Mouse (Mus musculus) heart, embryonic 11.5 days (tissue): ENCODE measurements around the gene Ninj2. TPM values are rescaled to one million over a fixed set of nuclear protein-coding genes. Genes with fewer than 3 reads are reported as not detected.

ENCODE experiments used
- ATAC-seq: fragments of 200-750 bp; cut with Nextera tagmentation; replicated peaks from 2 replicates; pipeline ENCODE4 v1.8.0; 2017; ENCODE audit warnings: moderate library complexity; ENCODE audit not compliant: insufficient number of reproducible peaks, low FRiP score, low TSS enrichment
- H3K27ac ChIP-seq: fragments of 300-500 bp; sonication (generic); 2 replicates; pipeline ENCODE4 v1.5.1; 2014; ENCODE audit warnings: mild to moderate bottlenecking, low read depth, low read length
- H3K27me3 ChIP-seq: fragments of 300-500 bp; sonication (generic); 2 replicates; pipeline ENCODE4 v1.6.1; 2014; ENCODE audit warnings: mild to moderate bottlenecking, low read length, mixed read lengths; ENCODE audit not compliant: control insufficient read depth, insufficient read depth
- H3K36me3 ChIP-seq: fragments of 300-500 bp; sonication (generic); 2 replicates; pipeline ENCODE4 v1.6.1; 2014; ENCODE audit warnings: mild to moderate bottlenecking, low read length, moderate library complexity, mixed read lengths; ENCODE audit not compliant: control insufficient read depth, insufficient read depth
- H3K4me1 ChIP-seq: fragments of 300-500 bp; sonication (generic); 2 replicates; pipeline ENCODE4 v1.6.1; 2014; ENCODE audit warnings: low read length; ENCODE audit not compliant: control insufficient read depth, insufficient read depth
- H3K4me2 ChIP-seq: fragments of 300-500 bp; sonication (generic); 2 replicates; pipeline ENCODE4 v1.6.1; 2014; ENCODE audit warnings: mild to moderate bottlenecking, moderate library complexity
- H3K4me3 ChIP-seq: fragments of 300-500 bp; sonication (generic); 2 replicates; pipeline ENCODE4 v1.5.1; 2014; ENCODE audit warnings: low read depth, low read length
- H3K9ac ChIP-seq: fragments of 300-500 bp; sonication (generic); 2 replicates; pipeline ENCODE4 v1.6.1; 2014; ENCODE audit warnings: mild to moderate bottlenecking, low read depth, low read length, moderate library complexity
- H3K9me3 ChIP-seq: fragments of 300-500 bp; sonication (generic); replicated peaks from 2 replicates; pipeline ENCODE4 v1.6.1; 2016; ENCODE audit warnings: low read length; ENCODE audit not compliant: control insufficient read depth
- WGBS: fragments of 180-500 bp; shearing (Covaris S2); extraction: QIAGEN DNeasy Blood & Tissue Kit; methylation state at CpG from one replicate; pipeline ENCODE4 v1.1.7; 2014; ENCODE audit not compliant: insufficient replicate concordance; 5-methylcytosine and 5-hydroxymethylcytosine counted together
- polyA plus RNA-seq: library from polyadenylated mRNA; unstranded; fragments of >200 nt; fragmentation: Nextera tagmentation; extraction: Ambion mirVana; gene quantifications from 2 replicates; pipeline ENCODE4 v1.2.1, GENCODE M21; 2014

The Ninj2 gene
- polyA plus RNA-seq, 1 experiment from 2014 or later: not detected

DNA sequence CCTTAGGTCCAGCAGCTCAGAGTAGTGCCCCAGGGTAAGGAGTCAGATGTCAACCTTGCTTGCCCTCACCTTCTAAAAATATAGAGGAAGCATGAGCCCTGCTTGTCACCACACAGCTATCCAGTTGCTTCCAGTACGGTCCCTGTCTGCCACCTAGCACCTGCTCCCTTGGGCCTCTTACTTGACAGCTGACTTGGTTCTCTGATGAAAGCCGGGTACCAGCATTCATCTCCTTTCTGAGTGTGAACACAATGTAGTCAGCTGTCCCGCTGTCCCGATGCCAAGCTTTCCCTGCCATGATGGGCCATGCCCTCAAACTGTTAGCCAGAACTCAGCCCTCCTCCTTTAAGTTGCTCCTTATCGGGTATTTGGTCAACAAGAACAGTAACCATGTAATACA lies 89.0 kb downstream of the Ninj2 start:
- Histone ChIP-seq H3K27me3 (no peaks in the 10 kb centered on the region), H3K4me2 (no peak overlapping the region), H3K4me1 (peaks cover 23% of the 10 kb centered on the region), H3K9ac (no peak overlapping the region), H3K4me3 (no peak overlapping the region), H3K36me3 (no peaks in the 10 kb centered on the region), H3K9me3 (no peaks in the 10 kb centered on the region), H3K27ac (no peak overlapping the region)
- no peak for ATAC-seq
- WGBS: 56% methylated on average over 5 of the region's 5 CpGs

DNA sequence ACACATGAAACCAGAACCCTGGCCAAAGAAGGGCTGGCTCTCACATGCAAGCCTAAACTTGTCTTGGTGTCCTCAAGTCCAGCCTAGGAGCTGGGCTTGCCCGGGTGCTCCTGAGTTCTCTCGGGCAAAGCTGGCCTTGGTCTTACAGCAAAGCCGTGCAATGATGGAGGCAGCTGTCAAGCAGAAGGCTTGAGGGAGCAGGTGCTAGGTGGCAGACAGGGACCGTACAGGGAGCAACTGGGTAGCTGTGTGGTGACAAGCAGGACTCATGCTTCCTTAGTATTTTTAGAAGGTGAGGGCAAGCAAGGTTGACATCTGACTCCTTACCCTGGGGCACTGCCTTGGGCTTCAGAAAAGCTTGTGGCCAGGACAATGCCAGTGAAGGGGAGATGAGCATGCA lies 90.6 kb downstream of the Ninj2 start:
- WGBS: 71% methylated on average over 4 of the region's 4 CpGs
- Histone ChIP-seq H3K27ac (no peak overlapping the region), H3K36me3 (no peaks in the 10 kb centered on the region), H3K9ac (no peak overlapping the region), H3K4me3 (no peak overlapping the region), H3K4me1 (peaks cover 38% of the 10 kb centered on the region), H3K9me3 (no peaks in the 10 kb centered on the region), H3K4me2 (no peak overlapping the region), H3K27me3 (no peaks in the 10 kb centered on the region)
- no peak for ATAC-seq

DNA sequence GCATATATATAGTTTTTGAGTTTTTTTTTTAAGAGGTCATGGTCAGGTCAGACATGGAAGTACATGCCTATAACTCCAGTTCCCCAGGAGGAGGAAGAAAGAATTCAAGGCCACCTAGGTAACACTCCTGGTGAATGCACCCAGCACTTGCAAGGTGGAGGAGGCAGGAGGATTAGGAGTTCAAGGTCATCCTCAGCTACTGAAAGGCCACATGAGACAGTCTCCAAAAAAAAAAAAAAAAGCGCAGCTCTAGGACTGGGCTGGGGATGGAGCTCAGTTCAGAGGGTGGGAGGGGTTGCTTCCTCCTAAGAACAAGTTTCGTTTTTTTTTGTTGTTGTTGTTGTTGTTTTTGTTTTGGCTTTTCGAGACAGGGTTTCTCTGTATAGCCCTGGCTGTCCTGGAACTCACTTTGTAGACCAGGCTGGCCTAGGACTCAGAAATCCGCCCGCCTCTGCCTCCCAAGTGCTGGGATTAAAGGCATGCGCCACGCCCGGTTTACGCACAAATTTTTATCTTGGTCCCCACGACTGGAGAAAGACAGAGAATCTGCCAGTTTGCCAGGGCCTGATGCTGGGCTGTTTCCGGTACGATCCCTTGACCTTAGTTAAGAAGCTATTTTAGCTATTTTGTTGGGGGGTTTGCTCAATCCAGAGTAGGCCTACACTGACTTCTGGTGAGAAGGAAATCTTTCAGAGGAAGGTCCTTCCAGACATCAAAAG lies 92.0 kb downstream of the Ninj2 start:
- Histone ChIP-seq H3K4me2 (no peak overlapping the region), H3K36me3 (no peaks in the 10 kb centered on the region), H3K27me3 (no peaks in the 10 kb centered on the region), H3K27ac (peak overlapping the region; percentile 36; the same call in 1 of the 2 replicates), H3K4me1 (peaks cover 36% of the 10 kb centered on the region), H3K9ac (no peak overlapping the region), H3K4me3 (no peak overlapping the region), H3K9me3 (no peaks in the 10 kb centered on the region)
- no peak for ATAC-seq
- WGBS: 84% methylated on average over 12 of the region's 12 CpGs

DNA sequence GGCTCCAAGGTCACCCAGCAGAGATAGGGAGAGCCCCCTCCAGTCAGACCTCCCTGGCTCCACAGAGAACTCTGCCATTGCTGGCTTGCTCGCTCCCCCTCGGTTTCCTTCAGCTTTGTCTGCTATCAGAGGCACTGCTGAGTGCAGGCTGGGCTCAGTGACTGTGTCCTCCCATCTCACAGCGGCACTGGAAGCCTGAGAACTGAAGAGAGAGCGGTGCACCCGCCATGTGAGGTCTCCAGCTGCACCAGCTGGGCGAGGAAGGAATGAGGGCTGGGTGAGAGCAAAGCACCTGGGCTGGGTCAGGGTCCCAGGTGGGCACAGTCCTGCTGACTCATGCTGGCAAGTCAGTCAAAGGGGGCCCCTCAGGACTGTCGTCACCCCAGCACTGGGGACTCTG lies 92.6 kb downstream of the Ninj2 start:
- H3K4me1 ChIP-seq: peaks cover 36% of the 10 kb centered on the region
- no peaks in the 10 kb centered on the region for H3K36me3 ChIP-seq
- no peaks in the 10 kb centered on the region for H3K27me3 ChIP-seq
- H3K4me2 ChIP-seq: no peak overlapping the region
- no peaks in the 10 kb centered on the region for H3K9me3 ChIP-seq
- no peak for ATAC-seq
- 35% methylated on average over 7 of the region's 7 CpGs for WGBS
- no peak overlapping the region for H3K4me3 ChIP-seq
- no peak overlapping the region for H3K9ac ChIP-seq
- peak overlapping the region; percentile 36; the same call in 1 of the 2 replicates for H3K27ac ChIP-seq

DNA sequence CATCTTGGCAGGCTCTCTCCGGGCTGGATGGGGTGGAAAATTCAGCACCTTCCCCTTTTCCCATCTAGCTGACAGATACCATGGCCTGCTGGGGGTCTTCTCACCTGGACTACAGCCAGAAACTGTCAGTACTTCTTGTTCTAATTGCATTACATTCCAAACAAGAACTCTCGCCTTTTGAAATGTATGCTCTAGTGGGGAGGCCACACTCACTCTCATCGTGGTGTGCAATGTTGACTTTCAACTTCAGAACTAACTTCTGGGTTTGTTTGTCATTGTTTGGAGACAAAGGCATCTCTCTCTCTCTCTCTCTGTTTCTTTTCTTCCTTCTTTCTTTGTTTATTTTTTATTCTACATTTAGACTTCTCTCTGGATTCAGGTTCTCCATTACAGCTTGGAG lies 93.4 kb downstream of the Ninj2 start:
- Histone ChIP-seq H3K9ac (no peak overlapping the region), H3K4me1 (peaks cover 40% of the 10 kb centered on the region), H3K27ac (no peak overlapping the region), H3K4me3 (no peak overlapping the region), H3K27me3 (no peaks in the 10 kb centered on the region), H3K4me2 (no peak overlapping the region), H3K9me3 (no peaks in the 10 kb centered on the region), H3K36me3 (no peaks in the 10 kb centered on the region)
- ATAC-seq: no peak
- WGBS: 48% methylated on average over 3 of the region's 3 CpGs

DNA sequence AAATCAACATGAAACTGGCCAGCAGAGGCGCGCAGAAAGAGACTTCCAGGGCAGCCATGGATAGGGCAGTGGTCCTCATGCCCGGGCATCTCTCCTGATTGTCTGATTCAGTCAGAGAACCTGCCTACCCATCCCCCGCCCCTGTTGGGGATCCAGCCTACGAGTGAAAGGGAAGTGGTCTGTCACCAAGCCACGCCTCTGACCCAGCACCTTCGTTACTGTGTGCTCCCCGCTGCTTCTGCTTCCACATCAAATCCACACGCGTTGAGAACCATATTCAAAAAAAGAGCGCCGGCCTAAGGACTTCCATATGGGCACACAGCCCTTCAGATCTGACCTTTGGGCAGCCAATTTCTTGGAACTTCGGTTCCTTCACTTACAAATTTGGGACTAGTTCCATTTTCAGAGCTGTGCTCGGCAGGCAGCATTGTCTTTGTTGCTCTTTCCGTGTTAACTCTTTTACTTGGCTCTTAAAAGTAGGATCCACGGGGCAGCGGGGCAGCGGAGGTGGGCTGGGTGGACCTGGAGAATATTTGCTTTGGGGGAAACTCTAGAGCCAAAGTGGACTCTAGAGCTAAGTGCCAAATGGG lies 94.5 kb downstream of the Ninj2 start:
- Histone ChIP-seq H3K9ac (peak overlapping the region; percentile 47; the same call in 1 of the 2 replicates), H3K4me1 (peaks cover 51% of the 10 kb centered on the region)
- ATAC-seq: no peak

DNA sequence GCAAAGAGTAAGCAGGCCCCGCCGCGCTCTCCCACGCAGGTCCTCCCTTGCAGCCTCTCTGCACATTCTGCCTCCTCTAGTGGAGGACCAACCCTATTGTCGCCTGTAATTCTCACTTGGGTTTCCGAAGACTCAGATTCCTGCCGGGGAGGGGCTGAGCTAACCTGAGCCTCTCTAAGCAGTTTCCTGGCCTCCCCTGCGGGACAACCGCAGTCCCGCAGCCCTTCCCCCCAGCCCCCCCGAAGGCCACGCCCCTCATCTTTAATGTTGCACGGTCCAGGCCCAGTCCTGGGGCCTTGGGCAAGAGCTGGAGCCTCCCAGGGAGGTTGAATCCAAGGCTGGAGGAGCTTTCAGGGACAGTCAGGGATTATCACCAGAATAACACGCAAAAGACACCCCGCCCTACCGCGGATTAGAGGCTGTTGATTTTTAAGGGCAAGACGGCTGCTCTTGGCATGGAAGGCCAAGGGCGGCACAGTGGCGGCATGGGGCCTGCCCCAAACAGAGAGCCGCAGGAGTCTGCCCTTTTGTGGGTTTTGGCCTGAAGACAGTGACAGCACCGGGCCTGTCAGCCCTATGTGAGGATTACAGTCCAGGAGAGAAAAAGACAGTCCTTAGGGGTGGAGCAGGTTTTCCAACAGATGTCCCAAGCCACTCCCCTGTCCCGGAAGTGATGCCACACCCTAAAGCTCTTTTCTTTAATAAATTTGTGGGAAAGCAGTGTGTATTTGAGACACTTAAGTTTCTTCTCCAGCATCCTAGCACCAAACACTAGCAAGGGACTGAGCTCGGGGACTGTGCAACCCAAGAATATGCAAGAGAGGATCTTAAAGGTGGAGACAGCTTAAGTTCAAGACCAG lies 95.5 kb downstream of the Ninj2 start:
- H3K9ac ChIP-seq: no peak overlapping the region

More for the DNA sequence above, 94.5 kb downstream of the Ninj2 start:
- no peaks in the 10 kb centered on the region for H3K27me3 ChIP-seq
- peak overlapping the region; percentile 51 for H3K4me2 ChIP-seq
- WGBS: 17% methylated on average over 18 of the region's 18 CpGs
- no peak overlapping the region for H3K4me3 ChIP-seq
- no peak overlapping the region for H3K27ac ChIP-seq
- no peaks in the 10 kb centered on the region for H3K36me3 ChIP-seq
- H3K9me3 ChIP-seq: no peaks in the 10 kb centered on the region

DNA sequence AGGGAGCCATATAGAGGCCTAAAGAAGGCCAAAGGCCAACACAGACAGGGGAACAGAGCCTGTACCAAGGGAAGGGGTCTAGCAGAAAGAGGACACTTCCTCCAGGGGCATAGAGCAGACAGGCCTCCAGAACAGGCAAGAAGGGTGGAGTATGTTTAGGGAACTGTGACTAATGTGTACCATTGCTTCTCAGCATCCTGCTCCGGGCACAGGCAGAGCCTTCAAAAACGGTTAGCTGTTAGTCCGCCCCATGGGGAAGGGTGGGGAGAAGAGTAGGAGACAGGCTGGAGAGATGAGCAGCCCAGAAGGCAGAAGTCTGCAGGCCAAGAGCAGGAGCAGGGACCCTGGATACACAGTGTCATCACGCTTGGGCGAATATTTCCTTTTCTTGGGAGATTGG lies 96.1 kb downstream of the Ninj2 start:
- H3K27me3 ChIP-seq: no peaks in the 10 kb centered on the region
- no peak overlapping the region for H3K9ac ChIP-seq
- WGBS: 86% methylated on average over 5 of the region's 5 CpGs
- ATAC-seq: no peak
- no peaks in the 10 kb centered on the region for H3K9me3 ChIP-seq
- no peak overlapping the region for H3K4me3 ChIP-seq
- H3K27ac ChIP-seq: no peak overlapping the region
- no peaks in the 10 kb centered on the region for H3K36me3 ChIP-seq
- H3K4me1 ChIP-seq: peaks cover 55% of the 10 kb centered on the region
- H3K4me2 ChIP-seq: no peak overlapping the region

More for the DNA sequence above, 95.5 kb downstream of the Ninj2 start:
- peak; percentile 42 for ATAC-seq
- Histone ChIP-seq H3K4me1 (peaks cover 55% of the 10 kb centered on the region), H3K36me3 (no peaks in the 10 kb centered on the region), H3K27me3 (no peaks in the 10 kb centered on the region), H3K27ac (no peak overlapping the region), H3K4me2 (peak overlapping the region; percentile 51), H3K9me3 (no peaks in the 10 kb centered on the region), H3K4me3 (no peak overlapping the region)
- WGBS: 23% methylated on average over 24 of the region's 24 CpGs
